Mouse (Mus musculus): ENCODE measurements around the gene Rgs14. TPM values are rescaled to one million over a fixed set of nuclear protein-coding genes. Genes with fewer than 3 reads are reported as not detected.

The Rgs14 gene
- polyA plus RNA-seq (2012; ENCODE audit: insufficient read depth, insufficient read length, missing spikeins) = 34.7 and 39.1 TPM in 2 replicates

- Histone ChIP-seq H3K4me3 (ENCODE audit: insufficient read depth, low read length) (peak within 1 kb of the TSS; percentile 72), H3K4me1 (ENCODE audit: control insufficient read depth, insufficient read depth, low read length) (peaks cover 39% of the 10 kb centered on the region), H3K27ac (ENCODE audit: insufficient read depth, low read depth, low read length) (peak within 1 kb of the TSS; percentile 93)
- no peak for TF ChIP-seq CTCF (IDR thresholded peaks at IDR 0.05; ENCODE audit: low read depth, low read length)
- TF ChIP-seq POLR2A (IDR thresholded peaks at IDR 0.05; ENCODE audit: borderline replicate concordance, low read depth, low read length) = peak; percentile 59; the same call in 1 of the 2 replicates
Measured at GRCm38 (mm10) chr13:55369531-55370114, at the start of gene Rgs14. Gene Rgs14 (plus strand): TSS chr13:55369732.

GRCm38 (mm10) chr13:55319931-55320533 lies 49.5 kb upstream of the Rgs14 start, which contains the start of gene Prelid1:
Gene Prelid1 (plus strand): TSS chr13:55320500.
- peak within 1 kb of the TSS; percentile 99 for H3K4me3 ChIP-seq (ENCODE audit: insufficient read depth, low read length)
- H3K27ac ChIP-seq (ENCODE audit: insufficient read depth, low read depth, low read length) = peak within 1 kb of the TSS; percentile 93
- TF ChIP-seq CTCF (IDR thresholded peaks at IDR 0.05; ENCODE audit: low read depth, low read length) (no peak), POLR2A (IDR thresholded peaks at IDR 0.05; ENCODE audit: borderline replicate concordance, low read depth, low read length) (no peak)
- H3K4me1 ChIP-seq (ENCODE audit: control insufficient read depth, insufficient read depth, low read length) = peaks cover 52% of the 10 kb centered on the region

GRCm38 (mm10) chr13:55321434-55322129 lies 48.0 kb upstream of the Rgs14 start, which contains the start of gene Rab24:
Gene Rab24 (minus strand): TSS chr13:55321946.
- Histone ChIP-seq H3K27ac (ENCODE audit: insufficient read depth, low read depth, low read length) (peak within 1 kb of the TSS; percentile 64), H3K4me1 (ENCODE audit: control insufficient read depth, insufficient read depth, low read length) (peaks cover 52% of the 10 kb centered on the region), H3K4me3 (ENCODE audit: insufficient read depth, low read length) (peak within 1 kb of the TSS; percentile 99)
- TF ChIP-seq CTCF (IDR thresholded peaks at IDR 0.05; ENCODE audit: low read depth, low read length) = no peak

GRCm38 (mm10) chr13:55322130-55322825 lies 47.3 kb upstream of the Rgs14 start:
- Histone ChIP-seq H3K4me1 (ENCODE audit: control insufficient read depth, insufficient read depth, low read length) (peaks cover 48% of the 10 kb centered on the region), H3K4me3 (ENCODE audit: insufficient read depth, low read length) (peak overlapping the region; percentile 99), H3K27ac (ENCODE audit: insufficient read depth, low read depth, low read length) (peak overlapping the region; percentile 64)
- TF ChIP-seq POLR2A (IDR thresholded peaks at IDR 0.05; ENCODE audit: borderline replicate concordance, low read depth, low read length) = no peak
- TF ChIP-seq CTCF (IDR thresholded peaks at IDR 0.05; ENCODE audit: low read depth, low read length) = peak; percentile 37; the same call in 1 of the 2 replicates

- TF ChIP-seq POLR2A (IDR thresholded peaks at IDR 0.05; ENCODE audit: borderline replicate concordance, low read depth, low read length) = no peak
- no peak for TF ChIP-seq CTCF (IDR thresholded peaks at IDR 0.05; ENCODE audit: low read depth, low read length)
- H3K27ac ChIP-seq (ENCODE audit: insufficient read depth, low read depth, low read length) = no peak overlapping the region
- no peak overlapping the region for H3K4me3 ChIP-seq (ENCODE audit: insufficient read depth, low read length)
- H3K4me1 ChIP-seq (ENCODE audit: control insufficient read depth, insufficient read depth, low read length) = peaks cover 30% of the 10 kb centered on the region
Measured at GRCm38 (mm10) chr13:55325596-55325995, 43.9 kb upstream of the Rgs14 start.

GRCm38 (mm10) chr13:55327169-55327568 lies 42.4 kb upstream of the Rgs14 start:
- H3K4me3 ChIP-seq (ENCODE audit: insufficient read depth, low read length) = no peak overlapping the region
- peaks cover 26% of the 10 kb centered on the region for H3K4me1 ChIP-seq (ENCODE audit: control insufficient read depth, insufficient read depth, low read length)

GRCm38 (mm10) chr13:55327633-55328032 lies 41.9 kb upstream of the Rgs14 start:
- no peak for TF ChIP-seq POLR2A (IDR thresholded peaks at IDR 0.05; ENCODE audit: borderline replicate concordance, low read depth, low read length)
- TF ChIP-seq CTCF (IDR thresholded peaks at IDR 0.05; ENCODE audit: low read depth, low read length) = peak; percentile 91
- Histone ChIP-seq H3K4me1 (ENCODE audit: control insufficient read depth, insufficient read depth, low read length) (peaks cover 26% of the 10 kb centered on the region), H3K27ac (ENCODE audit: insufficient read depth, low read depth, low read length) (no peak overlapping the region), H3K4me3 (ENCODE audit: insufficient read depth, low read length) (no peak overlapping the region)

More at GRCm38 (mm10) chr13:55327169-55327568, 42.4 kb upstream of the Rgs14 start:
- no peak overlapping the region for H3K27ac ChIP-seq (ENCODE audit: insufficient read depth, low read depth, low read length)
- TF ChIP-seq CTCF (IDR thresholded peaks at IDR 0.05; ENCODE audit: low read depth, low read length) = no peak
- TF ChIP-seq POLR2A (IDR thresholded peaks at IDR 0.05; ENCODE audit: borderline replicate concordance, low read depth, low read length) = no peak

GRCm38 (mm10) chr13:55328171-55328570 lies 41.4 kb upstream of the Rgs14 start:
- TF ChIP-seq POLR2A (IDR thresholded peaks at IDR 0.05; ENCODE audit: borderline replicate concordance, low read depth, low read length) (no peak), CTCF (IDR thresholded peaks at IDR 0.05; ENCODE audit: low read depth, low read length) (no peak)
- H3K27ac ChIP-seq (ENCODE audit: insufficient read depth, low read depth, low read length) = no peak overlapping the region
- H3K4me3 ChIP-seq (ENCODE audit: insufficient read depth, low read length) = no peak overlapping the region
- H3K4me1 ChIP-seq (ENCODE audit: control insufficient read depth, insufficient read depth, low read length) = peaks cover 23% of the 10 kb centered on the region

- Histone ChIP-seq H3K27ac (ENCODE audit: insufficient read depth, low read depth, low read length) (no peak overlapping the region), H3K4me3 (ENCODE audit: insufficient read depth, low read length) (no peak overlapping the region), H3K4me1 (ENCODE audit: control insufficient read depth, insufficient read depth, low read length) (peaks cover 19% of the 10 kb centered on the region)
- no peak for TF ChIP-seq POLR2A (IDR thresholded peaks at IDR 0.05; ENCODE audit: borderline replicate concordance, low read depth, low read length)
Measured at GRCm38 (mm10) chr13:55328641-55329040, 40.9 kb upstream of the Rgs14 start.

Measured in bone marrow macrophage, adult 2 months (primary cell).